Mouse (Mus musculus) erythroblast, embryonic 14.5 days (primary cell): Measurements from ENCODE around the gene Vav1. TPM values are rescaled to one million over a fixed set of nuclear protein-coding genes. Genes with fewer than 3 reads are reported as not detected.

Source experiments
- H3K27me3 ChIP-seq: 2 replicates; pipeline ENCODE4 v1.6.1; 2012; ENCODE audit warnings: inconsistent platforms; ENCODE audit not compliant: control insufficient read depth
- H3K36me3 ChIP-seq: 2 replicates; pipeline ENCODE4 v1.6.1; 2012; ENCODE audit warnings: mild to moderate bottlenecking, inconsistent platforms; ENCODE audit not compliant: control insufficient read depth
- H3K4me1 ChIP-seq: 2 replicates; pipeline ENCODE4 v1.6.1; 2012; ENCODE audit warnings: inconsistent platforms; ENCODE audit not compliant: control insufficient read depth
- H3K4me3 ChIP-seq: replicated peaks from 2 replicates; pipeline ENCODE3; 2012; ENCODE audit warnings: moderate library complexity, mild to moderate bottlenecking, inconsistent platforms
- H3K9me3 ChIP-seq: 2 replicates; pipeline ENCODE4 v1.6.1; 2012; ENCODE audit warnings: low read length, inconsistent platforms, mixed read lengths; ENCODE audit not compliant: control insufficient read depth
- GATA1 ChIP-seq: IDR thresholded peaks from 2 replicates; pipeline ENCODE4 v1.6.1; 2012; ENCODE audit warnings: low read length, inconsistent platforms, mixed read lengths
- TAL1 ChIP-seq: IDR thresholded peaks from 3 replicates; pipeline ENCODE4 v1.6.1; 2012; ENCODE audit warnings: low read length, inconsistent platforms, mixed read lengths
- polyA plus RNA-seq: library from polyadenylated mRNA; stranded (reverse); fragments of >175 nt; gene quantifications from 2 replicates; pipeline ENCODE4 v1.2.3, GENCODE M21; 2012

The Vav1 gene
- 0.18 and 0.21 TPM in 2 replicates for polyA plus RNA-seq

- TF ChIP-seq TAL1 (no peak), GATA1 (no peak)
- H3K27me3 ChIP-seq: peaks cover 48% of the 10 kb centered on the region
- H3K4me3 ChIP-seq: peak within 1 kb of the TSS; percentile 39
- H3K4me1 ChIP-seq: peaks cover 26% of the 10 kb centered on the region
- no peaks in the 10 kb centered on the region for H3K9me3 ChIP-seq
- H3K36me3 ChIP-seq: no peaks in the 10 kb centered on the region
Measured at GRCm38 (mm10) chr17:57278943-57279590, at the start of gene Vav1. Gene Vav1, plus strand, starts transcription at chr17:57279100.

DNA sequence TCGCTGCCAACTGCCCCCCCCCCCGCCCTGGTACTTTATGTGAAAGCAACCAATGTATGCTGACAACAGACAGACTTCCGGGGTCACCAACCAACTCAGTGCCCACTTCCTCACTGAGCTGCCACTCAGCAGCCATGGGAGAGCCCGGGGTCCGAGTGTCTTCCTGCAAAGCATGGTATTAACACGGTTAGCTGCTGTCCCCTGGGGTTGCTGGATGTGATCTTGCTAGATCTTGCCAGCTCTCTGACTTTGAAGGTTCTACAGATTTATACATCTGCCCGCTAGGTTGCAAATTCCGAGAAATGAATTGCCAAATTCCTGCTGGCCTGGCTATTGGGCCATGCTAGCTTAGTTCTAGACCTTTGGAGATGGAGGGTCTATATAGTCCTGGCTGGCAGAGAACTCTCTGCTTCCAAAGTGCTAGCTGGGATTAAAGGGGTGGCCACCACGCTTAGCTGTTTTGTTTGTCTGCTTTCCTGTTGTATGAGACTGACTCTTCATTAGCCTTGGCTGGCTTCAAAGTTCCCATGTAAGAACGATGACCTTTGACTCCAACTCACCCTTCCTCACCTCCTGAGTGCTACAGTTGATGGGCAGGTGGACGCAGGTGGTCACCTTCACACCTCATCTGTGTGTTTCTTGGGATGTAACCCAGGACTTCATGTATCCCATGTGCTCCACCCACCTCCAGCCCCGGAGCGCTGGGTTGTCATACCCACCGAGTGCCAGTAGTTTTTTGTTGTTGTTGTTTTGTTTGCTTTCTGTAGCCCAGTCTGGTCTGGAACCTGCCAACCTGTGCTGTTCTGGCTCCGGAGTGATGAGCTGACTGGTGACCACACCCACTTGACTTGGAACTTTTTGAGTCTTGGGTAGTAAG, 48.8 kb upstream of the Vav1 start:
- Histone ChIP-seq H3K9me3 (no peaks in the 10 kb centered on the region), H3K4me1 (no peaks in the 10 kb centered on the region; the same call in 1 of the 2 replicates), H3K36me3 (peaks cover 13% of the 10 kb centered on the region), H3K4me3 (no peak overlapping the region), H3K27me3 (no peaks in the 10 kb centered on the region)
- TF ChIP-seq TAL1 (no peak), GATA1 (no peak)

GRCm38 (mm10) chr17:57230728-57231125, 48.2 kb upstream of the Vav1 start:
- TF ChIP-seq TAL1 (no peak), GATA1 (no peak)
- H3K9me3 ChIP-seq: no peaks in the 10 kb centered on the region
- no peak overlapping the region for H3K4me3 ChIP-seq
- H3K27me3 ChIP-seq: no peaks in the 10 kb centered on the region
- H3K4me1 ChIP-seq: no peaks in the 10 kb centered on the region; the same call in 1 of the 2 replicates
- H3K36me3 ChIP-seq: peaks cover 18% of the 10 kb centered on the region

- H3K4me1 ChIP-seq: no peaks in the 10 kb centered on the region; the same call in 1 of the 2 replicates
- no peaks in the 10 kb centered on the region for H3K9me3 ChIP-seq
- no peaks in the 10 kb centered on the region for H3K27me3 ChIP-seq
- H3K4me3 ChIP-seq: no peak overlapping the region
- H3K36me3 ChIP-seq: peaks cover 21% of the 10 kb centered on the region
- TF ChIP-seq GATA1 (no peak), TAL1 (no peak)
Measured at GRCm38 (mm10) chr17:57231321-57231771, 47.6 kb upstream of the Vav1 start.

- Histone ChIP-seq H3K27me3 (no peaks in the 10 kb centered on the region), H3K9me3 (no peaks in the 10 kb centered on the region), H3K36me3 (peaks cover 30% of the 10 kb centered on the region), H3K4me1 (no peaks in the 10 kb centered on the region; the same call in 1 of the 2 replicates), H3K4me3 (no peak overlapping the region)
- TF ChIP-seq TAL1: no peak
- no peak for TF ChIP-seq GATA1
Measured at GRCm38 (mm10) chr17:57232200-57232599, 46.7 kb upstream of the Vav1 start.

- H3K4me3 ChIP-seq: peak overlapping the region; percentile 52
- H3K4me1 ChIP-seq: no peaks in the 10 kb centered on the region; the same call in 1 of the 2 replicates
- H3K9me3 ChIP-seq: no peaks in the 10 kb centered on the region
- no peak for TF ChIP-seq TAL1
- no peak for TF ChIP-seq GATA1
- H3K36me3 ChIP-seq: peaks cover 38% of the 10 kb centered on the region
- H3K27me3 ChIP-seq: no peaks in the 10 kb centered on the region
Measured at GRCm38 (mm10) chr17:57233038-57233437, 45.9 kb upstream of the Vav1 start.

DNA sequence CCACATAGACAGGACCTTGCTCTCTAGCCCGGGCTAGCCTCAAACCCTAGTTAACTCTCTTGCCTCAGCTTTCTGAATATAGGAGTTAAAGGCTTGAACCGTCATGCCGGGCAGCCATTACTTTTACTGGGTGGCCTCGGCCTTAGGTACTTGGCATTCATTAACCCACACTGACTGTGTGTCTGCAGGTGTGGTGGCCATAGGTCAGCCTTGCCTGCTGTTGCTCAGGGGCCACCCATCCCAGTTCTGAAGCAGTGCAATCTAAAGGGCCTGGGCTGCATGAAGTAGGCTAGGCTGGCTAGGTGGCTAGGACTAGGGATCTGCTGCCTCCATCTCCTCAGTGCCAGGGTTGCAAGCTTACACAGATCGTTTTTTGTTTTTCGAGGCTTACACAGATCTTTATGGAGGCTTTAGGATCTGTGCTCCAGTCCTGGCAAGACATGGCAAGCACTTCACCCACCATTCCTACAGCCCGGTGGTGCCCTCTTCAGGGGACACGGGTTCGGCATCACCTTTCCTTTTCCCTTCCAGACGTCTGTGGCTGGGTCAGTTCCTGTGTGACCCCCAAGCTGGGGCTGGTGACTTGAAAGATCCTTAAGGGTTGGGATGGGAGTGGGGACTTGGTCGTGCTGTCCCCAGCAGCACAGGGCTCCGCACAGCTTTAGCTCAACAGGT, 44.5 kb upstream of the Vav1 start:
- peak overlapping the region; percentile 52 for H3K4me3 ChIP-seq

DNA sequence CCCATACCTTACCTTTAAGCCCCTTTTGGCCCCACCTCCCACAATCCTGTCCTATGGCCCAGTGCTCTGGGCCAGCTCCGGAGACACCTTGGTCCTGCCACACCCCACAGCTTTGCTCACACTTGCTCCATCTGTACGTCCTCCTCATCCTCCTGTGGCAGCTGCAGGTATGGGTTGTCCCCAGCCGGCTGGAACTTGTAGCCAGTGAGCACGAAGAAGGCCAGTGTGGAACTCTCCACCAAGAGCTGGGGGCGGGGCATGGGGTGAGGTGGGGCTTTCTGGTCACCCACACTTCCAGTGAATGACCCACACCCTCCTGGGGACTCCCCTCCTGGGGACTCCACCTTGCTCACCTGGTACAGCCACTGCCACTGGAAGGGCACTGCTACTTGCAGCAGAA, 43.1 kb upstream of the Vav1 start:
- Histone ChIP-seq H3K27me3 (no peaks in the 10 kb centered on the region), H3K4me3 (no peak overlapping the region), H3K36me3 (peaks cover 42% of the 10 kb centered on the region), H3K9me3 (no peaks in the 10 kb centered on the region), H3K4me1 (no peaks in the 10 kb centered on the region; the same call in 1 of the 2 replicates)
- TF ChIP-seq GATA1 (no peak), TAL1 (no peak)

More for the DNA sequence above, 44.5 kb upstream of the Vav1 start:
- Histone ChIP-seq H3K36me3 (peaks cover 42% of the 10 kb centered on the region), H3K4me1 (no peaks in the 10 kb centered on the region; the same call in 1 of the 2 replicates), H3K9me3 (no peaks in the 10 kb centered on the region), H3K27me3 (no peaks in the 10 kb centered on the region)
- no peak for TF ChIP-seq GATA1
- TF ChIP-seq TAL1: no peak

GRCm38 (mm10) chr17:57237181-57237580, 41.7 kb upstream of the Vav1 start:
- no peak overlapping the region for H3K4me3 ChIP-seq
- peaks cover 50% of the 10 kb centered on the region for H3K36me3 ChIP-seq
- TF ChIP-seq GATA1: no peak
- no peak for TF ChIP-seq TAL1
- no peaks in the 10 kb centered on the region for H3K27me3 ChIP-seq
- H3K9me3 ChIP-seq: no peaks in the 10 kb centered on the region
- H3K4me1 ChIP-seq: no peaks in the 10 kb centered on the region; the same call in 1 of the 2 replicates
